Mouse (Mus musculus): ENCODE results near the gene B4gat1. TPM values are rescaled to one million over a fixed set of nuclear protein-coding genes. Genes with fewer than 3 reads are reported as not detected.
"Not testable (repeated sequence)": the region's sequence is repeated elsewhere in the genome, so short reads cannot be mapped to it uniquely, and the experiment has no call there.

The B4gat1 gene
- total RNA-seq, 2 experiments from 2014 or later, result 27.8 to 43.5 TPM

DNA sequence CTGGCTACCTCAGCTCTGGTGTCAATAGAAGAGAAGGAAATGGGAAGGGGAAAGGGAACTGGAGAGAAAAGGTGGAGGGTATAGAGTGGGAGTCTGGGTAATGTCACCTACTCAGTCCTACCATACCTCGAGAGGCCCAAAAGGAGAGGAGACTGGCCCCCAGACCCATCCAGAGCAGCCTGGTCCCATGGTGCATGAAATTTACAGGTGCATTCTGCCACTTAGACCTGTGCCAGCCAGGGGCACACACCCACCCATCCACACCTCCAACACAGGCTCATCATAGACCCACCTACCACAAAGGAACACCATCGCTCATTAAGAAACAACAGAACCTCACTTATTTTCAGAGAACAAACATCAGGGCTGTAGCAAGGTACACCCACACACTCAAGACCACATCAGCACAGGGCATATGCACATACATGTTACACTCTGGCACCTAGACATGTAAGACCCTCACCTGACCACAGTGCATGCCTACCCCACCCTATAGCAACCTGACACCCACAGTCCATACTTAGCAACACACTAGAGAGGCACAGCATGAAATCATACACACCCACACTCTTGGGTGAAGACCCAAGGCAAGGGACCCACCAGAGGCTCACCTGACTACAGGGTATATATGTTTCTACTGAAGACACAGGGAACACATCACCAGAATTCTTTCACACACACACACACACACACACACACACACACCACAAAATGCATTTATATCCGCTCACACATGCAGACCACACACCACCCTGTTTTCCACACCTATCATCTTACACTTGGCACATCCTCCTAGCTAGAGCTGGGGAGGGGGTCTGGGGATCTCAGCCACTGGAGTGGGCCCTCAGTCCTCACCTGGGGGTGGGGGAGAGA is 45.6 kb downstream of the B4gat1 start:
- DNase-seq, result no peak

- DNase-seq, result no peak
Observed at GRCm38 (mm10) chr19:5084834-5085144, 46.2 kb downstream of the B4gat1 start.

GRCm38 (mm10) chr19:5085145-5085863 is 46.7 kb downstream of the B4gat1 start, which contains the start of gene Tmem151a:
Tmem151a (minus strand) TSS chr19:5085531.
- peak; percentile 81 to 82 for DNase-seq

GRCm38 (mm10) chr19:5086533-5086932 is 47.9 kb downstream of the B4gat1 start:
- DNase-seq, result not testable (repeated sequence)

- DNase-seq, result peak; percentile 95
Observed at GRCm38 (mm10) chr19:5087884-5088728, 49.5 kb downstream of the B4gat1 start, which contains the start of gene Yif1a. Yif1a (plus strand) TSS chr19:5088538.

GRCm38 (mm10) chr19:5089324-5089723 is 50.7 kb downstream of the B4gat1 start:
- no peak for DNase-seq

Other genes starting within 250 kb of the B4gat1 start
- gene Rbm4, start 244.9 kb upstream of the B4gat1 start, total RNA-seq (2021), result 10 to 100 TPM; 57.6 to 68.1 TPM
- gene Gm21992, start 227.2 kb upstream of the B4gat1 start, total RNA-seq (2021), result 10 to 100 TPM; 24.5 to 25.1 TPM
- 10 to 100 TPM; 48.7 to 60.3 TPM for gene Rbm14, start 227.2 kb upstream of the B4gat1 start, total RNA-seq (2021)
- gene Ccs, start 199.5 kb upstream of the B4gat1 start, total RNA-seq (2021), result 100 to 1,000 TPM; 112 to 121 TPM
- under 1 TPM in 1 of 2 experiments, not detected in 1; 0.20 TPM for gene Ccdc87, start 199.5 kb upstream of the B4gat1 start, total RNA-seq (2021)
- gene Ctsf, start 183.7 kb upstream of the B4gat1 start, total RNA-seq (2021), result 100 to 1,000 TPM; 332 to 462 TPM
- gene Actn3, start 160.9 kb upstream of the B4gat1 start, total RNA-seq (2021), result under 1 TPM; 0.53 to 0.66 TPM
- gene Zdhhc24, start 160.2 kb upstream of the B4gat1 start, total RNA-seq (2021), result 10 to 100 TPM; 21.3 to 21.9 TPM
- gene Bbs1, start 132.2 kb upstream of the B4gat1 start, total RNA-seq (2021), result 1 to 10 TPM; 9.1 to 9.2 TPM
- gene Dpp3, start 110.5 kb upstream of the B4gat1 start, total RNA-seq (2021), result 100 to 1,000 TPM in 1 of 2 experiments, 10 to 100 TPM in 1; 86.1 to 110 TPM
- gene Peli3, start 95.7 kb upstream of the B4gat1 start, total RNA-seq (2021), result 1 to 10 TPM; 7.7 to 8.2 TPM
- 10 to 100 TPM; 56.7 to 59.1 TPM for gene Mrpl11, start 76.7 kb upstream of the B4gat1 start, total RNA-seq (2021)
- gene Npas4, start 48.5 kb upstream of the B4gat1 start, total RNA-seq (2021), result under 1 TPM; 0.20 to 0.40 TPM
- gene Slc29a2, start 15.0 kb upstream of the B4gat1 start, total RNA-seq (2021), result 1 to 10 TPM; 4.5 to 5.3 TPM
- gene AC124502.3, start 65 bp downstream of the B4gat1 start, total RNA-seq (2021), result 1 to 10 TPM in 1 of 2 experiments, under 1 TPM in 1; 0.99 to 2.3 TPM
- 10 to 100 TPM; 26.7 to 29.9 TPM for gene Brms1, start 2.5 kb downstream of the B4gat1 start, total RNA-seq (2021)
- 1 to 10 TPM; 3.5 to 3.6 TPM for gene Rin1, start 11.7 kb downstream of the B4gat1 start, total RNA-seq (2021)
- 10 to 100 TPM; 13.7 to 21.2 TPM for gene Cd248, start 29.3 kb downstream of the B4gat1 start, total RNA-seq (2021)
- gene Tmem151a, start 46.7 kb downstream of the B4gat1 start, total RNA-seq (2021), result 1 to 10 TPM; 1.7 TPM
- gene Yif1a, start 49.7 kb downstream of the B4gat1 start, total RNA-seq (2021), result 10 to 100 TPM; 70.6 to 73.8 TPM
- 1 to 10 TPM; 1.2 to 1.4 TPM for gene Cnih2, start 59.7 kb downstream of the B4gat1 start, total RNA-seq (2021)
- gene Rab1b, start 68.2 kb downstream of the B4gat1 start, total RNA-seq (2021), result 100 to 1,000 TPM; 165 to 190 TPM
- gene Klc2, start 79.7 kb downstream of the B4gat1 start, total RNA-seq (2021), result 10 to 100 TPM; 44.3 to 48.4 TPM
- 10 to 100 TPM; 15.6 to 23.6 TPM for gene Pacs1, start 234.3 kb downstream of the B4gat1 start, total RNA-seq (2021)